Mouse (Mus musculus): ENCODE measurements around the gene Zkscan17. TPM values are rescaled to one million over a fixed set of nuclear protein-coding genes. Genes with fewer than 3 reads are reported as not detected.

The Zkscan17 gene
- total and polyA plus RNA-seq, 2 experiments from 2014 or later: 10.1 to 20.6 TPM

DNA sequence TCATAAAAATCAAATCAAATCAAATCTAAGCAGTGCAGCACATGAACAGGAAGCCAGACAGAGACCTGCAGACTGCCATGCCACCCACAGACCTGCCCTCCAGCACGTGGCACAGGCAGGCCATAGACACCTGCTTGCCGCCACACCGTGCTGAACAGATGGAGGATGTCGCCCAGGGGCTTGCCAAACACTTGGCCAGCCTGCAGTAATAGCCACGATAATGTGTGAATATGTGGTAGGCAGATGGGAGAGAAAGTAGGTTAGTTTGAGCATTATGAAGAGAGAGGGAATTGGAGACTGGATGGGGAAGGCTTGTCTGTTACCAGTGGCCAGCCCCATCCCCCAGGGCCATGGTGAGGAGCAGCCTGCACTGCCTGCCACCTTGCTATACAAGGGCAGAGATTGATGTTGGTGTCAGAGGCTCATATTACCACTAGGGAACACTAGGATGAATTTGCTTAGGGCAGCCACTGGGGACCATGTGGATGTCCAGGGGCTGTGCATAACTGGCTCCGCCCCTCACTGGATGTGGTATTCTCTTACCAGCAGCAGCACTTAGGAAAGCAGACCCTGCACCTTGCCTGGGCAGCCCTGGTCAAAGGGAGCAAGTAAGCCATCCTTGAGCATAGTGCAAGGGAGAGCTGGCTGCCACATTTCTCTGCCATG, 4.5 kb upstream of the Zkscan17 start:
- ATAC-seq (ENCODE audit: insufficient read depth, low read depth): no peak
- no peak overlapping the region for H3K9ac ChIP-seq (replicated peaks; ENCODE audit: low read depth, low read length)
- WGBS: 80% methylated on average over 6 of the region's 6 CpGs
- H3K4me1 ChIP-seq (ENCODE audit: control insufficient read depth, insufficient read depth): 0 out of 2 replicates have a peak, but pooled peaks cover 4% of the 10 kb centered on the region
- H3K4me3 ChIP-seq (ENCODE audit: low read depth, low read length): no peak overlapping the region
- DNase-seq (ENCODE audit: low spot score): no peak
- H3K27me3 ChIP-seq (ENCODE audit: control insufficient read depth, insufficient read depth, low read length): no peaks in the 10 kb centered on the region
- no peaks in the 10 kb centered on the region for H3K9me3 ChIP-seq (replicated peaks; ENCODE audit: control insufficient read depth, low read length)
- TF ChIP-seq CTCF (IDR thresholded peaks at IDR 0.05; ENCODE audit: low read depth) (no peak), EP300 (IDR thresholded peaks at IDR 0.05; ENCODE audit: low read depth) (no peak)
- H3K36me3 ChIP-seq (replicated peaks; ENCODE audit: control insufficient read depth, insufficient read depth, low read length): no peaks in the 10 kb centered on the region
- no peak overlapping the region for H3K27ac ChIP-seq (ENCODE audit: low read depth)
- H3K4me2 ChIP-seq (ENCODE audit: low read depth, low read length): no peak overlapping the region

DNA sequence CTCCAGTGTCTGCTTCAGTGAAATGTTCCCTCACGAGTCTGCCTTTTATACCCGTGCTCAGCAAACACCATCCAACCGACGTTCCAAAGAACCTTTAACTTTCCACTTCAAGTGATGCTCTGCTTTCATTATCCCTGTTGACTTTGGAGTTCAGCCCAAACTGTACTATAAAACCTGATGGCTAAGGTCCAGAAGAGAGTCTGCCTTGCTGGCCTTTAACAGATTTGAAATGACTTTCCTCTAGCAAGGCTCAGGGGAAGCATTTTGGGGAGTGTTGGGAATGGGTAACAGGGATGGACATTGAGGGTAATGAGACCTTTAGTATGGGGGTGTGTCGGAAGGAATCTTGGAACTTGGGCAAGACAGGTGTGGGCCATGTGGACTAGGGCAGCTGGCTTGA, 3.7 kb upstream of the Zkscan17 start:
- no peak overlapping the region for H3K9ac ChIP-seq (replicated peaks; ENCODE audit: low read depth, low read length)
- no peak overlapping the region for H3K4me3 ChIP-seq (ENCODE audit: low read depth, low read length)
- DNase-seq (ENCODE audit: low spot score) (no peak), ATAC-seq (ENCODE audit: insufficient read depth, low read depth) (no peak)
- no peaks in the 10 kb centered on the region for H3K36me3 ChIP-seq (replicated peaks; ENCODE audit: control insufficient read depth, insufficient read depth, low read length)
- H3K27ac ChIP-seq (ENCODE audit: low read depth): no peak overlapping the region
- H3K4me2 ChIP-seq (ENCODE audit: low read depth, low read length): no peak overlapping the region
- 0 out of 2 replicates have a peak, but pooled peaks cover 3% of the 10 kb centered on the region for H3K4me1 ChIP-seq (ENCODE audit: control insufficient read depth, insufficient read depth)
- H3K9me3 ChIP-seq (replicated peaks; ENCODE audit: control insufficient read depth, low read length): no peaks in the 10 kb centered on the region
- no peak for TF ChIP-seq EP300 (IDR thresholded peaks at IDR 0.05; ENCODE audit: low read depth)
- TF ChIP-seq CTCF (IDR thresholded peaks at IDR 0.05; ENCODE audit: low read depth): no peak
- 65% methylated on average over 5 of the region's 5 CpGs for WGBS
- H3K27me3 ChIP-seq (ENCODE audit: control insufficient read depth, insufficient read depth, low read length): no peaks in the 10 kb centered on the region

DNA sequence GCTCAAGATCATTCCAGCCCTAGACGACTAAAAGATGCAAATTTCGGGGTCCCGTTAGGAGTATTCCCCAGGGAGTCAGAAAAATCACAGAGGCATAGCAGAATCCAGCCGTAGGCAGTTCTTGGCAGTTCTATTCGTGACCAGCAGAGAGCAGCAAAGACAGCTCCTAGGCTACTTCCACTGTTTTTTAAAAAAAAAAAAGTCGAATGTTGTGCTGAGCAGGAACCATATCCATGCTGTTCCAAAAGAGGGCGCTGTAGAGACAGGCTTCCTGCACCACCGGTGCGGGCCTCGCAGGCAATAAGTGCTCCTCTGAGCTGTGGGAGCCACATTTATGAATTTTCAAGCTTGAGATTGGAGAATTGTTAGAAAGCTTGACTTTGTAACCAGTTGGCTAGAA, 1.3 kb downstream of the Zkscan17 start:
- no peak overlapping the region for H3K4me2 ChIP-seq (ENCODE audit: low read depth, low read length)
- H3K36me3 ChIP-seq (replicated peaks; ENCODE audit: control insufficient read depth, insufficient read depth, low read length): no peaks in the 10 kb centered on the region
- H3K27ac ChIP-seq (ENCODE audit: low read depth): no peak overlapping the region
- no peaks in the 10 kb centered on the region for H3K9me3 ChIP-seq (replicated peaks; ENCODE audit: control insufficient read depth, low read length)
- peak; percentile 81 for TF ChIP-seq CTCF (IDR thresholded peaks at IDR 0.05; ENCODE audit: low read depth)
- TF ChIP-seq EP300 (IDR thresholded peaks at IDR 0.05; ENCODE audit: low read depth): no peak
- H3K4me1 ChIP-seq (ENCODE audit: control insufficient read depth, insufficient read depth): no peaks in the 10 kb centered on the region
- DNase-seq (ENCODE audit: low spot score) (peak; percentile 72), ATAC-seq (ENCODE audit: insufficient read depth, low read depth) (peak; percentile 20; the same call in 1 of the 2 replicates)
- no peaks in the 10 kb centered on the region for H3K27me3 ChIP-seq (ENCODE audit: control insufficient read depth, insufficient read depth, low read length)
- no peak overlapping the region for H3K9ac ChIP-seq (replicated peaks; ENCODE audit: low read depth, low read length)
- H3K4me3 ChIP-seq (ENCODE audit: low read depth, low read length): no peak overlapping the region
- 8% methylated on average over 10 of the region's 10 CpGs for WGBS

DNA sequence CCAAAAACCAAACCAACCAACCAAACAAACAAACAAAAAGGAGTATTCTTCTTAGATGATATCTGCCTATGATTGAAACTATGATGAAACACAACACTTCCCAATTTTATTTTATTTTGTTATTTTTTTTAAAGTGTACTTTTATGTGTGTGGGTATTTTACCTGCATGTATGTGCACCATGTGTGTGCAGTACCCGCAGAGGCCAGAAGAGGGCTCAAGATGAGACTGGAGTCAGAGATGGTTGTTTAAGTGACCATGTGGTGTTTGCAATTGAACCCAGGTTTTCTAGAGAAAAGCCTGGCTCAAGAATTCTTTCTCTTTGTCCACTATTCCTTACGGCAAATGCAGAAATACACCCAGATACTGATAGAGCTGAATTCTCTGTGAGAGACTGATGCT, 2.4 kb downstream of the Zkscan17 start:
- Histone ChIP-seq H3K36me3 (replicated peaks; ENCODE audit: control insufficient read depth, insufficient read depth, low read length) (no peaks in the 10 kb centered on the region), H3K4me3 (ENCODE audit: low read depth, low read length) (no peak overlapping the region), H3K27me3 (ENCODE audit: control insufficient read depth, insufficient read depth, low read length) (no peaks in the 10 kb centered on the region), H3K27ac (ENCODE audit: low read depth) (no peak overlapping the region), H3K4me1 (ENCODE audit: control insufficient read depth, insufficient read depth) (no peaks in the 10 kb centered on the region), H3K4me2 (ENCODE audit: low read depth, low read length) (no peak overlapping the region), H3K9ac (replicated peaks; ENCODE audit: low read depth, low read length) (no peak overlapping the region), H3K9me3 (replicated peaks; ENCODE audit: control insufficient read depth, low read length) (no peaks in the 10 kb centered on the region)
- DNase-seq (ENCODE audit: low spot score): no peak
- no peak for ATAC-seq (ENCODE audit: insufficient read depth, low read depth)
- 91% methylated on average over 2 of the region's 2 CpGs for WGBS
- TF ChIP-seq EP300 (IDR thresholded peaks at IDR 0.05; ENCODE audit: low read depth) (no peak), CTCF (IDR thresholded peaks at IDR 0.05; ENCODE audit: low read depth) (0 out of 2 replicates have a peak, but pooled peaks have one; percentile 2)

DNA sequence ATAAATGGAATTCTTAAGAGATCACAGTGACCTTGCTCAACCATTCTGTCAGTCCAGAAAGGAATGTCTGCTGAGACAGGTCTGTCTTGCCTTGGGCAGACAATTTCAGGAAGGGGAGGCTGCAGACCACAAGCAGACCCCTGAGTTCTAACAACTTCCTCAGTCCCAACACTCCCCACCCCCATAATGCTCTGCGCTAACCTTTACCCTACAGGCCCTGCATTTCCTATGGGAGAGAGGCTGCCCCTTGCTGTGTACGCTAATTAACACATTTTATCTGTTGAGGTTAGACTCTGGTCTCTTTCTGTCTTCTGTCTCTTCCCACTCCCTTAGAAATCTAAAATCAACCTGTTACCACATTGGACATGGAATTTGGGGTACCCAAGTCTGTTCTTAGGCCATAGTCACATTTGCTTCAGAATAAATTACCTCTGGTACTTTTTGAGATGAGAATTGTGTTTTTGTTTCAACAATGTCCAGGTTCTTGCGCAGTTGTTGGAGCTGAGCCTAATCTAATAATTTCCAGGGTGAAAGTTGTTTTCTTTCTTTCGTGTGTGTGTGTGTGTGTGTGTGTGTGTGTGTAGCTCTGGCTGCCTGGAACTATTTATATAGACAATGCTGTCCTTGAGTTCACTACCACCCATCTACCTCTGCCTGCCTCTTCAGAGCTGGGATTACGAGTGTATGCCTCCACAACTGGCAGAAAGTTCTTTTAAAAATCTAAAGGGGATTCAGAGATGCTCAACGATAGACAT, 6.6 kb downstream of the Zkscan17 start:
- Histone ChIP-seq H3K4me2 (ENCODE audit: low read depth, low read length) (no peak overlapping the region), H3K9ac (replicated peaks; ENCODE audit: low read depth, low read length) (no peak overlapping the region), H3K9me3 (replicated peaks; ENCODE audit: control insufficient read depth, low read length) (no peaks in the 10 kb centered on the region), H3K27ac (ENCODE audit: low read depth) (no peak overlapping the region), H3K4me1 (ENCODE audit: control insufficient read depth, insufficient read depth) (no peaks in the 10 kb centered on the region), H3K36me3 (replicated peaks; ENCODE audit: control insufficient read depth, insufficient read depth, low read length) (no peaks in the 10 kb centered on the region), H3K27me3 (ENCODE audit: control insufficient read depth, insufficient read depth, low read length) (no peaks in the 10 kb centered on the region), H3K4me3 (ENCODE audit: low read depth, low read length) (no peak overlapping the region)
- no peak for DNase-seq (ENCODE audit: low spot score)
- WGBS: 64% methylated on average over 6 of the region's 6 CpGs
- TF ChIP-seq CTCF (IDR thresholded peaks at IDR 0.05; ENCODE audit: low read depth) (no peak), EP300 (IDR thresholded peaks at IDR 0.05; ENCODE audit: low read depth) (no peak)
- no peak for ATAC-seq (ENCODE audit: insufficient read depth, low read depth)
